Mouse (Mus musculus) small intestine, adult 10 weeks (tissue): Measurements from ENCODE around the gene Atp13a3. TPM values are rescaled to one million over a fixed set of nuclear protein-coding genes. Genes with fewer than 3 reads are reported as not detected.

Source experiments
- polyA plus RNA-seq: library from polyadenylated mRNA; stranded (reverse); fragments of 350-450 nt; fragmentation: Illumina TruSeq; extraction: RNeasy Lipid Tissue Mini Kit (QIAGEN cat#74804); gene quantifications from one replicate; pipeline ENCODE4 v1.2.3, GENCODE M21; 2014; ENCODE audit warnings: low replicate concordance

Atp13a3 gene
- polyA plus RNA-seq = 115 TPM

GRCm38 (mm10) chr16:30405925-30406670 is at the start of gene Atp13a3:
Gene Atp13a3, minus strand, starts transcription at chr16:30405975.

GRCm38 (mm10) chr16:30310647-30311046 is 95.1 kb downstream of the Atp13a3 start, which contains the start of gene Gp5:
Gene Gp5, minus strand, starts transcription at chr16:30310779.

GRCm38 (mm10) chr16:30282844-30283495 is 122.8 kb downstream of the Atp13a3 start, which contains the start of gene Lrrc15:
Gene Lrrc15, minus strand, starts transcription at chr16:30283256.

GRCm38 (mm10) chr16:30267359-30267758 is 138.4 kb downstream of the Atp13a3 start, which contains the start of gene Cpn2:
Gene Cpn2, minus strand, starts transcription at chr16:30267499.

Other genes with a start within 250 kb of the Atp13a3 start
- not detected for gene Cpn2, start 138.5 kb downstream of the Atp13a3 start, polyA plus RNA-seq
- not detected for gene Lrrc15, start 122.7 kb downstream of the Atp13a3 start, polyA plus RNA-seq
- not detected for gene Gp5, start 95.2 kb downstream of the Atp13a3 start, polyA plus RNA-seq
- 0.52 TPM for gene Tmem44, start 144.9 kb upstream of the Atp13a3 start, polyA plus RNA-seq
- 11.6 TPM for gene Lsg1, start 181.6 kb upstream of the Atp13a3 start, polyA plus RNA-seq
- gene Fam43a, start 193.7 kb upstream of the Atp13a3 start, polyA plus RNA-seq = 2.2 TPM